Mouse (Mus musculus) midbrain, embryonic 11.5 days (tissue): ENCODE results near the gene Ptprf. TPM values are rescaled to one million over a fixed set of nuclear protein-coding genes. Genes with fewer than 3 reads are reported as not detected.

Source experiments
- ATAC-seq: fragments of 200-750 bp; cut with Nextera tagmentation; 2 replicates; pipeline ENCODE4 v1.8.0; 2017; ENCODE audit warnings: moderate TSS enrichment, moderate library complexity; ENCODE audit not compliant: low FRiP score
- DNase-seq: peaks from one replicate; pipeline ENCODE4 v3.0.0; 2015; ENCODE audit warnings: low spot score; ENCODE audit errors: missing footprints
- H3K27ac ChIP-seq: fragments of 300-500 bp; sonication (generic); 2 replicates; pipeline ENCODE4 v1.5.1; 2014; ENCODE audit warnings: low read depth, low read length
- H3K27me3 ChIP-seq: fragments of 300-500 bp; sonication (generic); 2 replicates; pipeline ENCODE4 v1.6.1; 2014; ENCODE audit warnings: mild to moderate bottlenecking, low read length, moderate library complexity, mixed read lengths; ENCODE audit not compliant: control insufficient read depth, insufficient read depth
- H3K36me3 ChIP-seq: fragments of 300-500 bp; sonication (generic); 2 replicates; pipeline ENCODE4 v1.6.1; 2014; ENCODE audit warnings: mild to moderate bottlenecking, low read length, moderate library complexity, mixed read lengths; ENCODE audit not compliant: control insufficient read depth, insufficient read depth
- H3K4me1 ChIP-seq: fragments of 300-500 bp; sonication (generic); 2 replicates; pipeline ENCODE4 v1.6.1; 2014; ENCODE audit warnings: low read length; ENCODE audit not compliant: control insufficient read depth, insufficient read depth
- H3K4me2 ChIP-seq: fragments of 300-500 bp; sonication (generic); 2 replicates; pipeline ENCODE4 v1.6.1; 2014; ENCODE audit warnings: mild to moderate bottlenecking, moderate library complexity
- H3K4me3 ChIP-seq: fragments of 300-500 bp; sonication (generic); 2 replicates; pipeline ENCODE4 v1.5.1; 2014; ENCODE audit warnings: low read depth, low read length
- H3K9ac ChIP-seq: fragments of 300-500 bp; sonication (generic); 2 replicates; pipeline ENCODE4 v1.6.1; 2014; ENCODE audit warnings: low read length
- H3K9me3 ChIP-seq: fragments of 300-500 bp; sonication (generic); 2 replicates; pipeline ENCODE4 v1.6.1; 2016; ENCODE audit warnings: low read length; ENCODE audit not compliant: control insufficient read depth
- WGBS: fragments of 180-500 bp; shearing (Covaris S2); extraction: QIAGEN DNeasy Blood & Tissue Kit; methylation state at CpG from one replicate; pipeline ENCODE4 v1.1.7; 2014; 5-methylcytosine and 5-hydroxymethylcytosine counted together
- polyA plus RNA-seq: library from polyadenylated mRNA; unstranded; fragments of >200 nt; fragmentation: Nextera tagmentation; extraction: Ambion mirVana; gene quantifications from 2 replicates; pipeline ENCODE4 v1.2.1, GENCODE M21; 2014

The Ptprf gene
- polyA plus RNA-seq, 1 experiment from 2014 or later: 63.5 TPM

GRCm38 (mm10) chr4:118269999-118270398 lies 21.2 kb downstream of the Ptprf start:
- peak; percentile 84 for DNase-seq
- no peak overlapping the region for H3K4me3 ChIP-seq
- no peak for ATAC-seq
- no peaks in the 10 kb centered on the region for H3K27me3 ChIP-seq
- WGBS: 46% methylated on average over 6 of the region's 6 CpGs
- no peak overlapping the region for H3K4me2 ChIP-seq
- no peaks in the 10 kb centered on the region for H3K9me3 ChIP-seq
- no peak overlapping the region for H3K9ac ChIP-seq
- peaks cover 31% of the 10 kb centered on the region for H3K4me1 ChIP-seq
- H3K27ac ChIP-seq: no peak overlapping the region
- H3K36me3 ChIP-seq: peaks cover 15% of the 10 kb centered on the region

- no peak overlapping the region for H3K27ac ChIP-seq
Measured at GRCm38 (mm10) chr4:118268429-118269212, 22.6 kb downstream of the Ptprf start.

DNA sequence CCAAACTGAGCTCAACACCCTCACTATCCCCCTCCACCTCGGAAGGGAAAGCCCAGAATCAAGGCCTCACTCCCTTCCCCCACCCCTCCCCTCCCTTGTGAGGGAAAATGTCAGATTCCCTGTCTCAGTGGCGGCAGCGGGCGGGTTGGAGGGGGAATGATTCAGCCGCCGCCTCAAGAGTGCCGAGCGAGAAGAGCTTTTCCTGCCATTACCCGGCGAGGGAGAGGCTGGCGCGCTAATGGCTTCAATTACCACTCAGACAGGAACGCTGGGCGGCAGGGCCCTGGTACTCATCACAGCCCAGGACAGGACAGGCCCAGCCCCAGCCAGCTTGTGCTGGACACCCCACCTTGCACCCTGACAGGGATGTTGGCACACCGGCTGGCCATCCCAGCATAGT lies 25.6 kb downstream of the Ptprf start:
- Histone ChIP-seq H3K9ac (0 out of 2 replicates have a peak overlapping the region, but pooled peaks have one; percentile 31), H3K9me3 (no peaks in the 10 kb centered on the region), H3K4me2 (no peak overlapping the region), H3K27me3 (no peaks in the 10 kb centered on the region), H3K4me3 (no peak overlapping the region), H3K27ac (0 out of 2 replicates have a peak overlapping the region, but pooled peaks have one; percentile 32), H3K4me1 (peaks cover 35% of the 10 kb centered on the region), H3K36me3 (peaks cover 12% of the 10 kb centered on the region)
- WGBS: 53% methylated on average over 15 of the region's 15 CpGs
- no peak for ATAC-seq
- DNase-seq: no peak

More at GRCm38 (mm10) chr4:118268429-118269212, 22.6 kb downstream of the Ptprf start:
- Histone ChIP-seq H3K9ac (no peak overlapping the region), H3K27me3 (no peaks in the 10 kb centered on the region), H3K36me3 (peaks cover 20% of the 10 kb centered on the region), H3K9me3 (no peaks in the 10 kb centered on the region), H3K4me3 (no peak overlapping the region), H3K4me2 (no peak overlapping the region), H3K4me1 (peaks cover 17% of the 10 kb centered on the region)
- ATAC-seq (no peak), DNase-seq (no peak)
- 75% methylated on average over 14 of the region's 14 CpGs for WGBS

GRCm38 (mm10) chr4:118261771-118262473 lies 29.3 kb downstream of the Ptprf start:
- peaks cover 8% of the 10 kb centered on the region for H3K36me3 ChIP-seq
- WGBS: 47% methylated on average over 13 of the region's 13 CpGs
- H3K4me3 ChIP-seq: no peak overlapping the region
- ATAC-seq (peak; percentile 58), DNase-seq (no peak)
- H3K4me2 ChIP-seq: peak overlapping the region; percentile 8
- H3K9ac ChIP-seq: peak overlapping the region; percentile 47; the same call in 1 of the 2 replicates
- H3K9me3 ChIP-seq: no peaks in the 10 kb centered on the region
- H3K4me1 ChIP-seq: peaks cover 40% of the 10 kb centered on the region
- H3K27me3 ChIP-seq: no peaks in the 10 kb centered on the region
- H3K27ac ChIP-seq: peak overlapping the region; percentile 68

GRCm38 (mm10) chr4:118261291-118261690 lies 29.9 kb downstream of the Ptprf start:
- Histone ChIP-seq H3K27ac (peak overlapping the region; percentile 68), H3K4me3 (peak overlapping the region; percentile 45), H3K36me3 (peaks cover 9% of the 10 kb centered on the region), H3K9ac (peak overlapping the region; percentile 67), H3K4me1 (peaks cover 39% of the 10 kb centered on the region), H3K9me3 (no peaks in the 10 kb centered on the region), H3K27me3 (no peaks in the 10 kb centered on the region), H3K4me2 (peak overlapping the region; percentile 86)
- WGBS: 27% methylated on average over 5 of the region's 5 CpGs
- no peak for DNase-seq
- ATAC-seq: peak; percentile 35

- ATAC-seq (peak; percentile 80), DNase-seq (peak; percentile 95)
- peaks cover 11% of the 10 kb centered on the region for H3K36me3 ChIP-seq
- no peaks in the 10 kb centered on the region for H3K27me3 ChIP-seq
- H3K27ac ChIP-seq: peak overlapping the region; percentile 68
- H3K4me1 ChIP-seq: peaks cover 36% of the 10 kb centered on the region
- 1% methylated on average over 36 of the region's 39 CpGs for WGBS
- H3K9ac ChIP-seq: peak overlapping the region; percentile 67
- peak overlapping the region; percentile 86 for H3K4me2 ChIP-seq
- peak overlapping the region; percentile 45 for H3K4me3 ChIP-seq
- H3K9me3 ChIP-seq: no peaks in the 10 kb centered on the region
Measured at GRCm38 (mm10) chr4:118260551-118261267, 30.5 kb downstream of the Ptprf start.

DNA sequence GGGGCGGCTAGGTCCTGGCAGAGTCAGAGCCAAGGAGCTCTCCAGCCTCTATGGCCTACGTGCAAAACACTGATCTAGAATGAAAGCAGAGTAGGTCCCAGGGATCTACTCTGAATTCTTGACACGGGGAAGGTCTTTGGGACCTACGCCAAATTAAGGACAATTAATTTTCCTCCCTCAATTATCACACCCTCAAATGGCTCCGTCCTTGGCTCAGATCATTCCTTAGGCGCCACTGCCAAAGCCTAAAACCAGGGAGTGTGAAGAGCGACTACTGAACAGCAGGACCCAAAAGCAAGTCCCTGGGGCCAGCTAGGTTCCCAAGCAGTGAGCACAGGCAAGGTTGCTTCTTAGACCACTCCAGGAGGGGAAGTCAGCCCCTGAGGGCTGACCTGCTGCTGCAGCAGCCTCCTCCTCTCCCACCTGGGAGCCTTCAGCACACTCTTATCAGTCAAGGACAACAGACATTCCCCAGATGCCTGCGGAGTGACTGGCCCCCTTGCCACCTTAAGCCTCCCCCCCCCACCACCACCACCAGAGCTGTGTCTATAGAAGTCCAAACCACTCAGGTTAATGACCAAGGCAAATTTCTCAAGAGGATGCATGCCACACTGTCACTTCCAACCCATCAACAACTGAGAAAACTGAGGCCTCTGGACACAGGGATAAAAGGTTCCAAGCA lies 31.3 kb downstream of the Ptprf start:
- H3K9me3 ChIP-seq: no peaks in the 10 kb centered on the region
- no peak overlapping the region for H3K4me2 ChIP-seq
- peaks cover 19% of the 10 kb centered on the region for H3K36me3 ChIP-seq
- H3K27me3 ChIP-seq: no peaks in the 10 kb centered on the region
- no peak overlapping the region for H3K9ac ChIP-seq
- DNase-seq (no peak), ATAC-seq (no peak)
- peak overlapping the region; percentile 45; the same call in 1 of the 2 replicates for H3K4me3 ChIP-seq
- H3K4me1 ChIP-seq: peaks cover 33% of the 10 kb centered on the region
- 91% methylated on average over 8 of the region's 8 CpGs for WGBS
- H3K27ac ChIP-seq: no peak overlapping the region

DNA sequence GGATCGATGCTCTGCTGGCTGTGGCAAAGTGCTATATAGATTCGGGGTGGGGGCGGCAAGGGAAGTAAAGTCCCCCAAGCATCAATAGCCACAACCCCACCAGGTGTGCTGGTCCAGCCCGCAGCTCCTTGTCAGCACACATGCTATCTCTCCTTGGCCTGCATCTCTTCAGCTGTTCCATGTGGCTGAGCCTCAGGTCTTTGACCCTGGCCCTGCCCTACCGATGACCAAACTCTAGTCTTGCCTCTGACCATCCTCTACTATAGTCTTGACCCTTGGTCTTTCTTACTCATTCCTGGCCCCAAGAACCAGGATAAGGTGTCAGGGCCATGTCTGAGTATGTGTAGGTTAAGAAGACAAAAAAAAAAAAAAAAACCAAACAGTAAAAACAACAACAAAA lies 33.2 kb downstream of the Ptprf start:
- H3K4me1 ChIP-seq: peaks cover 29% of the 10 kb centered on the region
- H3K9me3 ChIP-seq: no peaks in the 10 kb centered on the region
- ATAC-seq (no peak), DNase-seq (no peak)
- H3K4me3 ChIP-seq: no peak overlapping the region
- H3K4me2 ChIP-seq: no peak overlapping the region
- H3K27me3 ChIP-seq: no peaks in the 10 kb centered on the region
- no peak overlapping the region for H3K9ac ChIP-seq
- no peak overlapping the region for H3K27ac ChIP-seq
- peaks cover 18% of the 10 kb centered on the region for H3K36me3 ChIP-seq
- 98% methylated on average over 5 of the region's 5 CpGs for WGBS
